Mouse (Mus musculus) hindbrain, embryonic 11.5 days (tissue): ENCODE measurements around the gene Thap8. TPM values are rescaled to one million over a fixed set of nuclear protein-coding genes. Genes with fewer than 3 reads are reported as not detected.

Experiments
- ATAC-seq: fragments of 200-750 bp; cut with Nextera tagmentation; 2 replicates; pipeline ENCODE4 v1.8.0; 2017; ENCODE audit warnings: mild to moderate bottlenecking, moderate TSS enrichment, moderate library complexity; ENCODE audit not compliant: low FRiP score
- DNase-seq: peaks from one replicate; pipeline ENCODE4 v3.0.0-alpha.2; 2015; ENCODE audit warnings: low spot score
- H3K27ac ChIP-seq: fragments of 300-500 bp; sonication (generic); 2 replicates; pipeline ENCODE4 v1.5.1; 2014; ENCODE audit warnings: mild to moderate bottlenecking, low read depth, low read length
- H3K27me3 ChIP-seq: fragments of 300-500 bp; sonication (generic); 2 replicates; pipeline ENCODE4 v1.6.1; 2014; ENCODE audit warnings: mild to moderate bottlenecking, low read length, moderate library complexity, mixed read lengths; ENCODE audit not compliant: control insufficient read depth, insufficient read depth
- H3K36me3 ChIP-seq: fragments of 300-500 bp; sonication (generic); 2 replicates; pipeline ENCODE4 v1.6.1; 2014; ENCODE audit warnings: mild to moderate bottlenecking, low read length, moderate library complexity, mixed read lengths; ENCODE audit not compliant: control insufficient read depth, insufficient read depth
- H3K4me1 ChIP-seq: fragments of 300-500 bp; sonication (generic); replicated peaks from 2 replicates; pipeline ENCODE4 v1.6.1; 2014; ENCODE audit warnings: low read length, mixed read lengths; ENCODE audit not compliant: control insufficient read depth, insufficient read depth
- H3K4me2 ChIP-seq: fragments of 300-500 bp; sonication (generic); replicated peaks from 2 replicates; pipeline ENCODE4 v1.6.1; 2014; ENCODE audit warnings: mild to moderate bottlenecking, low read depth, low read length
- H3K4me3 ChIP-seq: fragments of 300-500 bp; sonication (generic); 2 replicates; pipeline ENCODE4 v1.5.1; 2014; ENCODE audit warnings: low read depth, low read length
- H3K9ac ChIP-seq: fragments of 300-500 bp; sonication (generic); 2 replicates; pipeline ENCODE4 v1.6.1; 2014; ENCODE audit warnings: low read depth, low read length
- H3K9me3 ChIP-seq: fragments of 300-500 bp; sonication (generic); 2 replicates; pipeline ENCODE4 v1.6.1; 2016; ENCODE audit warnings: low read length; ENCODE audit not compliant: control insufficient read depth
- WGBS: fragments of 180-500 bp; shearing (Covaris S2); extraction: QIAGEN DNeasy Blood & Tissue Kit; methylation state at CpG from one replicate; pipeline ENCODE4 v1.1.7; 2014; 5-methylcytosine and 5-hydroxymethylcytosine counted together
- polyA plus RNA-seq: library from polyadenylated mRNA; unstranded; fragments of >200 nt; fragmentation: Nextera tagmentation; extraction: Ambion mirVana; gene quantifications from 2 replicates; pipeline ENCODE4 v1.2.1, GENCODE M21; 2014

The Thap8 gene
- polyA plus RNA-seq, 1 experiment from 2014 or later = 0.25 TPM

- peaks cover 4% of the 10 kb centered on the region for H3K36me3 ChIP-seq
- DNase-seq (peak; percentile 91), ATAC-seq (peak; percentile 99)
- no peaks in the 10 kb centered on the region for H3K9me3 ChIP-seq
- peak within 1 kb of the TSS; percentile 71 for H3K9ac ChIP-seq
- peak within 1 kb of the TSS; percentile 90 for H3K4me2 ChIP-seq
- H3K4me1 ChIP-seq = peaks cover 5% of the 10 kb centered on the region; the same call in 1 of the 2 replicates
- no peaks in the 10 kb centered on the region for H3K27me3 ChIP-seq
- 4% methylated on average over 27 of the region's 27 CpGs for WGBS
- H3K4me3 ChIP-seq = peak within 1 kb of the TSS; percentile 69
- peak within 1 kb of the TSS; percentile 51 for H3K27ac ChIP-seq
Observed at GRCm38 (mm10) chr7:30308076-30309005, 28.4 kb downstream of the Thap8 start, which contains the start of gene Alkbh6. TSS of gene Alkbh6 (plus strand) at chr7:30308717.

DNA sequence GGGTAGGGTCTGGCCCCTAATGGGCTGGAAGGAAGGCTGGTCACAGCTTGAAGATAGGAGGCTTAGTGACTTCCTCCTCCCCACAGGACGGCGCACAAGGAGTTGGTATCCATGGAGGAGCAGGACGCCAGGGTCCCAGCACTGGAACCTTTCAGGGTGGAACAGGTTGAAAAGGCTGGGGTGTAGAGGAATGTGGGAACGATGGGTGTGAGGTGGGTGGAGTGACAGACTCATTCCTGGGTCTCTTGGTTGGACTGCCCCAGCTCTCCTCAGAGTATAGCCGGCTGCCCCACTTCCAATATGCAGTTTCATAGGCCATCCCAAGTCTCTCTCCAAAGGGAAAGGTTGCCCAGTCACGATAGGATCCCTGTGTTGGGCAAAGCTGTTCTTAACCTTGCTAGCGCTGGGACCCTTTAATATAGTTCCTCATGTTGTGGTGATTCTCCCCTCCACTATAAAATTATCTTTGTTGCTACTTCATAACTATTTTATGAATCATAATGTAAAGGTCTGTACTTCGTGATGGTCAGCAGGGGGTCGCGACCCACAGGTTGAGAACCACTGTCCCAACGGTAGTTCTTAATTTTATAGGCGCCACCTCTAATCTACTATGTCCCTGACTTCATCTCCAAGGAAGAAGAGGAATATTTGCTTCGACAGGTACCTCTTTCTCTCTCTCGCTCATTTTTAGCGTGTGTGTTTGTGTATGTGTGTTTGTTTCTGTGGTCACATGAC is 29.7 kb downstream of the Thap8 start:
- H3K27ac ChIP-seq = no peak overlapping the region
- no peaks in the 10 kb centered on the region for H3K9me3 ChIP-seq
- H3K9ac ChIP-seq = peak overlapping the region; percentile 71
- no peaks in the 10 kb centered on the region for H3K27me3 ChIP-seq
- no peaks in the 10 kb centered on the region; the same call in 1 of the 2 replicates for H3K36me3 ChIP-seq
- WGBS = 65% methylated on average over 15 of the region's 15 CpGs
- H3K4me1 ChIP-seq = peaks cover 5% of the 10 kb centered on the region; the same call in 1 of the 2 replicates
- DNase-seq (no peak), ATAC-seq (no peak)
- H3K4me3 ChIP-seq = peak overlapping the region; percentile 69
- peak overlapping the region; percentile 90 for H3K4me2 ChIP-seq

DNA sequence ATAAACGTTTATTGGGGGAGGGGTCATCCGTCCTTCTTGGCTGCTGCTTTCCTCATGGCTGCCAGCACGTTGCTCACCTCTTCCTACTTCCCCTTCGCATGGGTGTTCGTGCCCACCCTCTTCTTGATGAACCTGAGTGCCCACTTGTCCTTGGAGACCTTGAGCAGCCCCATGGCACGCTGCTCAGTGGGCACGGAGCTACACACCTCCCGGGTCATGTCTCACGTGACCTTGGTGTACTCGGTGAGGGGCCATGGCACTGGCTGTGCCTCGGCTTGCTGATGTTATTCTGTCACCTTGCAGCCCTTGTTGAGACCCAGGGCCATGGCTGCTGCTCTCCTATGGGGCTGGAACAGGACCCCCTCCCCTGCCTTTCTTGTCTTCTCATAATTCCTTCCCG is 30.2 kb downstream of the Thap8 start:
- no peak for DNase-seq
- no peaks in the 10 kb centered on the region for H3K9me3 ChIP-seq
- no peak for ATAC-seq
- H3K4me3 ChIP-seq = 0 out of 2 replicates have a peak overlapping the region, but pooled peaks have one; percentile 6
- WGBS = 90% methylated on average over 12 of the region's 12 CpGs
- H3K4me1 ChIP-seq = peaks cover 5% of the 10 kb centered on the region; the same call in 1 of the 2 replicates
- H3K4me2 ChIP-seq = no peak overlapping the region
- no peak overlapping the region for H3K27ac ChIP-seq
- H3K27me3 ChIP-seq = no peaks in the 10 kb centered on the region
- no peaks in the 10 kb centered on the region; the same call in 1 of the 2 replicates for H3K36me3 ChIP-seq
- H3K9ac ChIP-seq = no peak overlapping the region

GRCm38 (mm10) chr7:30313666-30314320 is 33.9 kb downstream of the Thap8 start:
- no peak overlapping the region for H3K9ac ChIP-seq
- 47% methylated on average over 27 of the region's 27 CpGs for WGBS
- ATAC-seq = no peak

GRCm38 (mm10) chr7:30314721-30315155 is 34.8 kb downstream of the Thap8 start, which contains the start of gene Syne4:
TSS of gene Syne4 (plus strand) at chr7:30314807.
- H3K36me3 ChIP-seq = no peaks in the 10 kb centered on the region; the same call in 1 of the 2 replicates
- DNase-seq = no peak
- H3K4me1 ChIP-seq = no peaks in the 10 kb centered on the region
- peak within 1 kb of the TSS; percentile 13; the same call in 1 of the 2 replicates for H3K4me3 ChIP-seq
- H3K27me3 ChIP-seq = no peaks in the 10 kb centered on the region
- no peak within 1 kb of the TSS for H3K27ac ChIP-seq
- no peak for ATAC-seq
- H3K9me3 ChIP-seq = no peaks in the 10 kb centered on the region
- WGBS = 6% methylated on average over 9 of the region's 9 CpGs
- peak within 1 kb of the TSS; percentile 18 for H3K4me2 ChIP-seq
- no peak within 1 kb of the TSS for H3K9ac ChIP-seq

More at GRCm38 (mm10) chr7:30313666-30314320, 33.9 kb downstream of the Thap8 start:
- H3K27me3 ChIP-seq = no peaks in the 10 kb centered on the region
- H3K4me3 ChIP-seq = no peak overlapping the region
- peaks cover 3% of the 10 kb centered on the region; the same call in 1 of the 2 replicates for H3K4me1 ChIP-seq
- no peak overlapping the region for H3K27ac ChIP-seq
- H3K36me3 ChIP-seq = no peaks in the 10 kb centered on the region; the same call in 1 of the 2 replicates
- no peak overlapping the region for H3K4me2 ChIP-seq
- H3K9me3 ChIP-seq = no peaks in the 10 kb centered on the region
- no peak for DNase-seq

DNA sequence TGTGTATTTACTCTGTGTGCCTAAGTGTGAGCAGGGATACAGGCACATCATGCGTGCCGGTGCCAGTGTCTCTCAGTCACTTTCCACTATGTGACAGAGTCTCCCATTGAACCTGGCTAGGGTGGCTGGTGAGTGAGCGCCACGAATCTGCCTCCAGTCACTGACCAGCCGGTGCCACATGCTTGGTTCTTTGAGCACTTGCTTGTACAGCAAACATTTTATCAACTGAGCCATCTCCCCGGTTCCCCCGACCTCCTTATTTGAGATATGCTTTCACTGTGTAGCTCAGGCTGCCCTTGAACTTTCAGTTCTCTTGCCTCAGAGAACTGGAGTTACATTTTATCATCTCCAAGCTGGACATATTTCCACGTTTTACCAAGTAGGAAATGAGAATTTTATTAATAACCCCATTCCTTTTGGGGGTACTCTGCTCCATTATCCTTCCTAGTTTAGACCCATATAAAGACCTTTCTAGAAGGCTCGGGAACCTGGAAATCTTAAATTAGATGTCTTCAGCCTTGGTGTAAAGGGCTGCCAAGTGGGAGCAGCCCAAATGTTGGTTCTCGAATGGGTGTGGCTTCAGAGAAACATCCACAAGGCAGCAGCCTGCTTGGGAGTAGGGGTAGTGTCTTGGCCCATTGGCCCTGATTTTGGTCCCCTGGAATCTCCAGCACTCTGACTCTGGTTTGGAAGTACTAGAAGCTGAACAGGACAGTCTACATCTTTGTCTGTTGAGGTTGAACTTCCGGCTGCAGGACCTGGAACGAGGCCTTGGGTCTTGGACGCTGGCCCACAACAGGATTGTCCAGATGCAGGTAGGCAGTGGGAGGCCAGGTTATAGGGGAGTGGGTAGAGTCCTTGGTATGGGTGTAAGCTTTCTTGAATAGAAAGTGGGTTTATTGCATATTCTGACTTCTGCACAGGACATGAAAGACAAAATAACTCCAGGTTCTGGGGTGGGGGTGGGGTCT is 36.0 kb downstream of the Thap8 start:
- WGBS = 84% methylated on average over 13 of the region's 13 CpGs
- no peaks in the 10 kb centered on the region; the same call in 1 of the 2 replicates for H3K36me3 ChIP-seq
- DNase-seq = no peak
- H3K9ac ChIP-seq = no peak overlapping the region
- H3K27ac ChIP-seq = no peak overlapping the region
- no peak overlapping the region for H3K4me3 ChIP-seq
- H3K4me2 ChIP-seq = no peak overlapping the region
- H3K27me3 ChIP-seq = no peaks in the 10 kb centered on the region
- no peak for ATAC-seq
- no peaks in the 10 kb centered on the region for H3K9me3 ChIP-seq
- H3K4me1 ChIP-seq = no peaks in the 10 kb centered on the region

- H3K36me3 ChIP-seq = no peaks in the 10 kb centered on the region
- H3K4me2 ChIP-seq = no peak overlapping the region
- H3K9ac ChIP-seq = no peak overlapping the region
- H3K4me1 ChIP-seq = no peaks in the 10 kb centered on the region
- DNase-seq = no peak
- no peak overlapping the region for H3K4me3 ChIP-seq
- no peaks in the 10 kb centered on the region for H3K9me3 ChIP-seq
- 91% methylated on average over 3 of the region's 3 CpGs for WGBS
- no peak for ATAC-seq
- no peak overlapping the region for H3K27ac ChIP-seq
- no peaks in the 10 kb centered on the region for H3K27me3 ChIP-seq
Observed at GRCm38 (mm10) chr7:30318142-30318541, 38.2 kb downstream of the Thap8 start.
